Mouse (Mus musculus) heart, adult 2 months (tissue): ENCODE results near the gene Ints7.

ENCODE experiments used
- CTCF ChIP-seq: fragments of 200-600 bp; IDR thresholded peaks from 2 replicates; pipeline ENCODE4 v1.8.1; 2022; ENCODE audit warnings: antibody characterized with exemption, mild to moderate bottlenecking, moderate library complexity
- EP300 ChIP-seq: fragments of 200-500 bp; IDR thresholded peaks from 2 replicates; pipeline ENCODE4 v1.6.1; 2011; ENCODE audit warnings: low read depth, low read length, control low read depth; ENCODE audit not compliant: insufficient read depth
- POLR2A ChIP-seq: fragments of 200-500 bp; IDR thresholded peaks from 2 replicates; pipeline ENCODE4 v1.6.1; 2011; ENCODE audit warnings: mild to moderate bottlenecking, low read depth, low read length, control low read depth; ENCODE audit not compliant: insufficient read depth

- TF ChIP-seq EP300 (no peak), CTCF (no peak), POLR2A (no peak)
Observed at GRCm38 (mm10) chr1:191634116-191634515, 58.7 kb downstream of the Ints7 start.
